Comparison of ENCODE assay signal across 11 mouse cellular contexts in genomic region chr9:78021256-78021655, GRCm38 (mm10). TPM values are rescaled to one million over a fixed set of nuclear protein-coding genes. Genes with fewer than 3 reads are reported as not detected.
DNase-seq lines count a peak whose midpoint lies in the region; ATAC-seq and TF ChIP-seq lines count a peak whose summit lies in the region.
"Had no signal": no experiment of that assay in that cellular context is flagged by ENCODE, and none has a peak within 500 bp of the region (broad histone marks: within the 10 kb centered on the region; RNA-seq: fewer than 3 reads in every experiment).

No protein-coding gene starts in this region.

- peak overlapping the region; percentile 29; the same call in 1 of the 2 replicates for H3K27ac ChIP-seq in limb, embryonic 12.5 days
- H3K27ac ChIP-seq in limb, embryonic 10.5 days: no peak overlapping the region
- peak overlapping the region; percentile 29; the same call in 1 of the 2 replicates for H3K27ac ChIP-seq in embryonic fibroblast, embryonic 13.5 days (ENCODE audit: insufficient read depth, low read length)
- H3K27ac ChIP-seq: macrophage had no signal

- H3K4me1 ChIP-seq in limb, embryonic 12.5 days (replicated peaks): peaks cover 4% of the 10 kb centered on the region
- H3K4me1 ChIP-seq in limb, embryonic 10.5 days: peaks cover 10% of the 10 kb centered on the region
- peaks cover 10% of the 10 kb centered on the region for H3K4me1 ChIP-seq in embryonic fibroblast, embryonic 13.5 days (ENCODE audit: control insufficient read depth, insufficient read depth, low read length)

- DNase-seq in limb, embryonic 10.5 days (ENCODE audit: low spot score): no peak
- DNase-seq in kidney, postnatal 10 days: peak; percentile 21
- peak; percentile 51 for DNase-seq in retina, embryonic 14.5 days (ENCODE audit: low spot score)
- DNase-seq in right cerebral cortex, postnatal 10 days (ENCODE audit: low spot score in 2 of 2): no peak
- no peak for DNase-seq in layer of hippocampus, postnatal 25 days (ENCODE audit: extremely low spot score in 1 of 2, low spot score in 1 of 2)
- DNase-seq in thymus, postnatal 0 days (ENCODE audit: low spot score): no peak
- DNase-seq: cerebellum, adult 11 months; heart, postnatal 36 days had no signal

- no peak overlapping the region for H3K4me2 ChIP-seq in limb, embryonic 12.5 days

- no peaks in the 10 kb centered on the region for H3K36me3 ChIP-seq in limb, embryonic 12.5 days
- H3K36me3 ChIP-seq in limb, embryonic 10.5 days: no peaks in the 10 kb centered on the region

- 44% methylated on average over 9 of the region's 9 CpGs for WGBS in limb, embryonic 12.5 days
- 62% methylated on average over 9 of the region's 9 CpGs for WGBS in limb, embryonic 10.5 days

- no peak overlapping the region for H3K4me3 ChIP-seq in limb, embryonic 12.5 days (replicated peaks)
- H3K4me3 ChIP-seq in limb, embryonic 10.5 days: no peak overlapping the region
- H3K4me3 ChIP-seq in embryonic fibroblast, embryonic 13.5 days (ENCODE audit: insufficient read depth, low read length): no peak overlapping the region

- no peak overlapping the region for H3K9ac ChIP-seq in limb, embryonic 12.5 days (replicated peaks)

- H3K9me3 ChIP-seq in limb, embryonic 12.5 days: no peaks in the 10 kb centered on the region
- no peaks in the 10 kb centered on the region for H3K9me3 ChIP-seq in limb, embryonic 10.5 days (replicated peaks)

- no peak for ATAC-seq in limb, embryonic 12.5 days (ENCODE audit: insufficient number of reproducible peaks, insufficient read depth, low FRiP score, low TSS enrichment, low read depth)

- TF ChIP-seq CTCF in embryonic fibroblast, embryonic 13.5 days (IDR thresholded peaks at IDR 0.05; ENCODE audit: borderline replicate concordance, insufficient read depth, low read length): no peak

- no peak for TF ChIP-seq POLR2A in embryonic fibroblast, embryonic 13.5 days (IDR thresholded peaks at IDR 0.05; ENCODE audit: low read depth, low read length)

- no peaks in the 10 kb centered on the region for H3K27me3 ChIP-seq in limb, embryonic 12.5 days
- no peaks in the 10 kb centered on the region for H3K27me3 ChIP-seq in limb, embryonic 10.5 days (ENCODE audit: low read depth, poor library complexity, severe bottlenecking)

RNA-seq across cellular contexts. Expression of gene Gcm1, which starts 30.5 kb away (rescaled TPM):
- polyA plus RNA-seq in limb, embryonic 12.5 days (2016; fragmentation: Nextera tagmentation; extraction: Ambion mirVana): not detected in 2 replicates
- polyA plus RNA-seq in limb, embryonic 10.5 days (2016; fragmentation: Nextera tagmentation; extraction: Ambion mirVana): not detected in 2 replicates
- polyA plus RNA-seq in embryonic fibroblast, embryonic 13.5 days (2011; ENCODE audit: insufficient read length, low read depth, missing spikeins): not detected in 2 replicates
- not detected for total RNA-seq in layer of hippocampus, postnatal 25 days (2021)
- 0.13 and 0.25 TPM in 2 replicates for polyA plus RNA-seq in thymus, postnatal 0 days (2015; fragmentation: Nextera tagmentation; extraction: Ambion mirVana)
- total RNA-seq: heart, postnatal 36 days had no signal
- polyA plus RNA-seq: macrophage had no signal

Comparison
In these comparisons a context has a peak if more than half of its experiments do, and no peak if none do; other contexts are left out.
1. DNase-seq: peak in kidney, postnatal 10 days (single experiment) and retina, embryonic 14.5 days (single experiment); none in limb, embryonic 10.5 days (single experiment), right cerebral cortex, postnatal 10 days (0 of 2), layer of hippocampus, postnatal 25 days (0 of 2) and thymus, postnatal 0 days (single experiment).